ENCODE assay signal across 9 mouse cellular contexts in the genomic region with DNA sequence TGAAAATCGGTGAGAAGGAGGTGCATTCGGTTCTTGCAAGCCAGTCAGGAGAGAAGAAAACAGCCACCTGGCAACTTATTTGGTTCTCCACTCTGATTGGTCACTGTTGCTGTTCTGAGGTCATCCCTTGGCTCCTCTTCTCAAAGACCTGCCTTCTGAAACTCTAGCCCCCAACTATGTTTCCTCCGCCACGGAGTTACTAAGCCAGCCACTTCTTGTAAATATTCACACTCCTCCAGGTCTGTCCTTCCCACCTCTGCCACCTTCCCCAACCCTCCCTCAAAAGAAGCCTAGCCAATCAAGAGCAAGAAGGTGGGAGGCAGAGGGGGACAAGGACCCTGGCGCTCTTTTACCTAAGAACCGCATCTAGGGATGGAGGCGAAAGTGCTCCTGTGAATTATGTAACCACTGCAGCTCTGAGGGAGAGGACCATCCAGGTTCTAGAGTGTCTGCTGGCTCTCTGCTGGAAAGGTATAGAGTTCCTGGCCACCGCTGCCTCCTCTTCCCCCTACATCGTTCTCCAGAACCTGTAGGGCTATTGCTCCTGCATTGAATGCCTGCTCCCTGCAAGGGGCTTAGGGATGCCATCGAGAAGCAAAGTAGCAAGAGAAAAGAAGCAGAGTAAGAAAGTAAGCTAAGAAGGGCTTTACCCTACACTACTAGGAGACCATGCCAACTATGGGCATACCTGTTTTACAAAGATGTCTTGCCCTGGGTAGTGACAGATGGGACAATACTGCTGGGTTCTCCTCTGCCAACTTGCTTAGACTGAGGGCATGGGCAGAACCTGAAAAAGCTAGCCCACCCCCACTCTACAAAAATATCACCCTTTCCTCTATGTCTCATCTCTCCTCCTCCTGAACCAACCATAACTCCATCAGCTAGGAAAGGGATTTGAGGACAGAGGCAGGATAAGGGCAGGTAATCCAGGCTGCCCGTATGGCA.
DNase-seq lines count a peak whose midpoint lies in the region; ATAC-seq and TF ChIP-seq lines count a peak whose summit lies in the region.
"Had no signal": no experiment of that assay in that cellular context is flagged by ENCODE, and none has a peak within 500 bp of the region (broad histone marks: within the 10 kb centered on the region; RNA-seq: fewer than 3 reads in every experiment).

No protein-coding gene starts in this region.

- no peak for ATAC-seq in hindbrain, embryonic 13.5 days (ENCODE audit: low FRiP score)
- no peak for ATAC-seq in neural tube, embryonic 13.5 days (ENCODE audit: low read depth)

- intact Hi-C loops in left cerebral cortex, adult 2 months (cut with DNase I), result loop anchor here (5.0 kb wide), 6 partner anchors 129 to 479 kb away; a partner anchor contains a TSS

- H3K36me3 ChIP-seq in hindbrain, embryonic 13.5 days, result no peaks in the 10 kb centered on the region
- H3K36me3 ChIP-seq in neural tube, embryonic 13.5 days, result no peaks in the 10 kb centered on the region

- H3K9ac ChIP-seq in hindbrain, embryonic 13.5 days, result peak overlapping the region; percentile 91
- H3K9ac ChIP-seq in neural tube, embryonic 13.5 days, result peak overlapping the region; percentile 91

- TF ChIP-seq CTCF in left cerebral cortex, adult 2 months (IDR thresholded peaks at IDR 0.05), result no peak

- H3K4me1 ChIP-seq in hindbrain, embryonic 13.5 days (replicated peaks), result peaks cover 50% of the 10 kb centered on the region
- peaks cover 37% of the 10 kb centered on the region for H3K4me1 ChIP-seq in neural tube, embryonic 13.5 days (replicated peaks)

- 22% methylated on average over 11 of the region's 11 CpGs for WGBS in hindbrain, embryonic 13.5 days
- WGBS in neural tube, embryonic 13.5 days, result 28% methylated on average over 11 of the region's 11 CpGs

- H3K27me3 ChIP-seq in hindbrain, embryonic 13.5 days, result peaks cover 23% of the 10 kb centered on the region
- H3K27me3 ChIP-seq in neural tube, embryonic 13.5 days, result peaks cover 27% of the 10 kb centered on the region

- peak overlapping the region; percentile 95 for H3K27ac ChIP-seq in left cerebral cortex, adult 2 months
- H3K27ac ChIP-seq in hindbrain, embryonic 13.5 days, result no peak overlapping the region
- no peak overlapping the region for H3K27ac ChIP-seq in neural tube, embryonic 13.5 days (replicated peaks)

- no peaks in the 10 kb centered on the region for H3K9me3 ChIP-seq in hindbrain, embryonic 13.5 days
- H3K9me3 ChIP-seq in neural tube, embryonic 13.5 days, result no peaks in the 10 kb centered on the region
- H3K9me3 ChIP-seq: megakaryocyte, embryonic 14.5 days had no signal

- DNase-seq in left cerebral cortex, adult 2 months (ENCODE audit: extremely low spot score in 1 of 2, low spot score in 2 of 2), result peak in 1 of 2 experiments; percentile 26
- DNase-seq in left cerebral cortex, adult 11 months (ENCODE audit: low spot score), result no peak
- peak; percentile 58 to 70 for DNase-seq in cerebellum, postnatal 36 days
- DNase-seq in kidney, adult 8-10 months, result no peak
- no peak for DNase-seq in thymus, postnatal 36 days
- DNase-seq in natural killer cell, adult 2 months (ENCODE audit: low spot score in 2 of 2), result no peak

- peak overlapping the region; percentile 82 for H3K4me2 ChIP-seq in hindbrain, embryonic 13.5 days
- peak overlapping the region; percentile 84 for H3K4me2 ChIP-seq in neural tube, embryonic 13.5 days

- peak overlapping the region; percentile 82 for H3K4me3 ChIP-seq in left cerebral cortex, adult 2 months
- H3K4me3 ChIP-seq in hindbrain, embryonic 13.5 days, result peak overlapping the region; percentile 77
- peak overlapping the region; percentile 75 for H3K4me3 ChIP-seq in neural tube, embryonic 13.5 days

Comparison
In these comparisons a context has a peak if more than half of its experiments do, and no peak if none do; other contexts are left out.
1. DNase-seq: peak in cerebellum, postnatal 36 days (2 of 2); none in left cerebral cortex, adult 11 months (single experiment), kidney, adult 8-10 months (0 of 2), thymus, postnatal 36 days (0 of 2) and natural killer cell, adult 2 months (0 of 2).
2. Peak in every context shown above with its lines, with median percentiles within 50 percentile points of each other: H3K4me3 ChIP-seq.